Mouse (Mus musculus) hindbrain, embryonic 15.5 days (tissue): Measurements from ENCODE around the gene Cnot6. TPM values are rescaled to one million over a fixed set of nuclear protein-coding genes. Genes with fewer than 3 reads are reported as not detected.

Source experiments
- ATAC-seq: fragments of 200-750 bp; cut with Nextera tagmentation; 2 replicates; pipeline ENCODE4 v1.8.0; 2017; ENCODE audit warnings: low read depth, moderate number of reproducible peaks, moderate TSS enrichment; ENCODE audit not compliant: low FRiP score
- H3K27ac ChIP-seq: fragments of 300-500 bp; sonication (generic); replicated peaks from 2 replicates; pipeline ENCODE4 v1.5.1; 2015; ENCODE audit warnings: mild to moderate bottlenecking, inconsistent platforms
- H3K27me3 ChIP-seq: fragments of 300-500 bp; sonication (generic); 2 replicates; pipeline ENCODE4 v1.6.1; 2015; ENCODE audit warnings: control low read depth, inconsistent platforms
- H3K36me3 ChIP-seq: fragments of 300-500 bp; sonication (generic); 2 replicates; pipeline ENCODE4 v1.6.1; 2015; ENCODE audit warnings: control low read depth, inconsistent platforms
- H3K4me1 ChIP-seq: fragments of 300-500 bp; sonication (generic); replicated peaks from 2 replicates; pipeline ENCODE4 v1.6.1; 2015; ENCODE audit warnings: control low read depth, inconsistent platforms
- H3K4me2 ChIP-seq: fragments of 300-500 bp; sonication (generic); 2 replicates; pipeline ENCODE4 v1.6.1; 2015; ENCODE audit warnings: moderate library complexity, mild to moderate bottlenecking, inconsistent platforms
- H3K4me3 ChIP-seq: fragments of 300-500 bp; sonication (generic); 2 replicates; pipeline ENCODE4 v1.5.1; 2015; ENCODE audit warnings: mild to moderate bottlenecking, inconsistent platforms
- H3K9ac ChIP-seq: fragments of 300-500 bp; sonication (generic); 2 replicates; pipeline ENCODE4 v1.6.1; 2015; ENCODE audit warnings: inconsistent platforms
- H3K9me3 ChIP-seq: fragments of 300-500 bp; sonication (generic); 2 replicates; pipeline ENCODE4 v1.6.1; 2016; ENCODE audit warnings: control low read depth, inconsistent platforms
- WGBS: fragments of 180-500 bp; shearing (Covaris S2); methylation state at CpG from one replicate; pipeline ENCODE4 v1.1.7; 2015; 5-methylcytosine and 5-hydroxymethylcytosine counted together
- polyA plus RNA-seq: library from polyadenylated mRNA; unstranded; fragments of >200 nt; fragmentation: Nextera tagmentation; extraction: Ambion mirVana; gene quantifications from 2 replicates; pipeline ENCODE4 v1.2.1, GENCODE M21; 2015

The Cnot6 gene
- 42.6 and 46.3 TPM in 2 replicates for polyA plus RNA-seq

DNA sequence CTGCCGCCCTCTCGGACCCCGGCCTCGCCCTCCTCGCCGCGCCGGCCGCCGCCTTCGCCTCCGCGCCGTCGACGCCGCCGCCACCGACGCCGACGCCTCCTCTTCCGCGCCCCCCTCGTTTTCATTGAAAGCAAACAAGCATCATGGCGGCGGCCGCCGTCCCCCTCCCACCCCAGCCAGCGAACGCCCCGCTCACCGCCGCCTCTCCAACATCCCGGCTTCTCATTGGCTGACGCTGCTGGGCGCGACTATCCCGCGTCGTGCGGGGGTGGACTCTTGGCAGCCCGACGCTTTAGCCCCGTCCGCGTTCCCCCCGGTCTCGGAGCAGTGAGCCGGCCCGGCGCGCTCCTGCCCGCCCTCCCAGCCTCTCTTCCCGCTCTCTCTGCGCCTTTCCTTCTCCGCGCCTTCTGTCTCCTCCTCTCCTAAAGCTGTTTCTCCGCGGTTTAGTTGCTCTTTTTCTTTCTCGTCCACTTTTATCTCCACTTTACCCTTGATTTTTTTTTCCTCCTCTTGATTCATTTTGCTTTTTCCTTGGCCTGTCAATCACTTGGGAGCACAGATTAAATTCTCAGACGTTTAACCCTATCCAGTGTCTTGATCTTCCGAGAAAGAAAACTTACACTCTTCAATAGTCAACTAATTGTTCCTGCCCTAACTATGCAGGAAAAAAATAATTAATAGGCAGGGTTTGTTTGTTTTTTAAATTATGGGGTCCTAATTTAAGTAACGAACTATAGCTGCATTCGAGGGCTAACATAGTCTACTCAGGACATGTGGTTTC is at the start of gene Cnot6:
Gene Cnot6 (minus strand): TSS at position 169 of the 781 bp plus-strand sequence.
- Histone ChIP-seq H3K4me3 (peak within 1 kb of the TSS; percentile 98), H3K27me3 (no peaks in the 10 kb centered on the region), H3K9ac (peak within 1 kb of the TSS; percentile 99), H3K9me3 (no peaks in the 10 kb centered on the region), H3K4me2 (peak within 1 kb of the TSS; percentile 71), H3K36me3 (no peaks in the 10 kb centered on the region), H3K4me1 (peaks cover 44% of the 10 kb centered on the region), H3K27ac (peak within 1 kb of the TSS; percentile 98)
- ATAC-seq, result peak; percentile 98
- under 1% methylated on average over 59 of the region's 65 CpGs for WGBS

DNA sequence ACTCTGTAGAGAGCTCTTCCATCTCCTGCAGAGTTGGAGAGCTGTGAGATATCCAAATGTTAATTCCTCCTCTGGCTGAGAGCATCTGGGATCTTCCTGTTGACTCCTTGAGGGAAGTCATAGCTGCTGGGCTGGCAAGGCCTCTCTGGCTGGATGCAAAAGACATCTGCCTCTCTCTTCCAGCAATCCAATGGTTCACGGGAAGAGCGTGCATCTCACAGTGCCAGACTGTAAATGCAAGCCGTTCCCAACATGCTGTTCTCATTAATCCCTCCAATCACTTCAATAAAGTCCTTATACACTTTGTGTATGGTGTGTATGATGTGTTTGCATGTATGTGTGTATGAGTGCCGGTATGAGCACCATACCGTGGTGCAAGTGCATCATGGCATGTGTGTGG is 48.6 kb upstream of the Cnot6 start:
- no peak for ATAC-seq
- H3K36me3 ChIP-seq, result no peaks in the 10 kb centered on the region
- H3K9ac ChIP-seq, result no peak overlapping the region
- H3K4me2 ChIP-seq, result no peak overlapping the region
- H3K9me3 ChIP-seq, result no peaks in the 10 kb centered on the region
- no peaks in the 10 kb centered on the region for H3K4me1 ChIP-seq
- no peak overlapping the region for H3K4me3 ChIP-seq
- no peak overlapping the region for H3K27ac ChIP-seq
- 83% methylated on average over 5 of the region's 5 CpGs for WGBS
- H3K27me3 ChIP-seq, result no peaks in the 10 kb centered on the region

DNA sequence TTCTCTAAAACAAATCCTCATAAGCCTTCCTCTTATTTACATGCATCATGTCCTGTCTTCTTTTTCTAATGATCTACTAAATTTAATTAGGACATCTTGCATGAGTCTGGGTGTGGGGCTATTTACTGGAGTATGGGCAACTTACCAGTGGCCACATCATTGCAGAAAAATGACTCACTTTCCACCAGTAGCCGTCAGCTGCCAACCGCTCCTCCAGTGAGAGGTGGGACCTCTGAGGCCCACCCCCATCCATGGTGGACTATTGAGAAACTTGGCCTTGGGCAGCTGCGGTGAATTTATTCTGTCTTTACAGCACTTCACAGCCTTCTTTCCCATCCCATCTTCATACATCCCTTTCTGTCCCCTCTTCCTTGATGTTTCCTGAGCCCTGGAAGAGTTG is 45.6 kb upstream of the Cnot6 start:
- no peak for ATAC-seq
- no peaks in the 10 kb centered on the region for H3K4me1 ChIP-seq
- no peak overlapping the region for H3K9ac ChIP-seq
- no peak overlapping the region for H3K4me2 ChIP-seq
- no peaks in the 10 kb centered on the region for H3K27me3 ChIP-seq
- H3K4me3 ChIP-seq, result no peak overlapping the region
- no peak overlapping the region for H3K27ac ChIP-seq
- H3K36me3 ChIP-seq, result no peaks in the 10 kb centered on the region
- H3K9me3 ChIP-seq, result no peaks in the 10 kb centered on the region
- WGBS, result 88% methylated on average over 3 of the region's 3 CpGs

- ATAC-seq, result no peak
- H3K4me2 ChIP-seq, result no peak overlapping the region
- H3K27ac ChIP-seq, result no peak overlapping the region
- no peaks in the 10 kb centered on the region for H3K36me3 ChIP-seq
- no peaks in the 10 kb centered on the region for H3K27me3 ChIP-seq
- no peak overlapping the region for H3K9ac ChIP-seq
- no peak overlapping the region for H3K4me3 ChIP-seq
- H3K9me3 ChIP-seq, result no peaks in the 10 kb centered on the region
- no peaks in the 10 kb centered on the region for H3K4me1 ChIP-seq
- 53% methylated on average over 12 of the region's 12 CpGs for WGBS
Measured at GRCm38 (mm10) chr11:49754958-49755665, 42.6 kb upstream of the Cnot6 start.

- H3K36me3 ChIP-seq, result no peaks in the 10 kb centered on the region
- ATAC-seq, result no peak
- no peak overlapping the region for H3K9ac ChIP-seq
- no peak overlapping the region for H3K27ac ChIP-seq
- H3K27me3 ChIP-seq, result no peaks in the 10 kb centered on the region
- no peak overlapping the region for H3K4me2 ChIP-seq
- WGBS, result 100% methylated on average over 1 of the region's 1 CpGs
- H3K4me1 ChIP-seq, result no peaks in the 10 kb centered on the region
- H3K9me3 ChIP-seq, result peaks cover 3% of the 10 kb centered on the region; the same call in 1 of the 2 replicates
- no peak overlapping the region for H3K4me3 ChIP-seq
Measured at GRCm38 (mm10) chr11:49746756-49747155, 34.2 kb upstream of the Cnot6 start.

GRCm38 (mm10) chr11:49745839-49746238 is 33.3 kb upstream of the Cnot6 start:
- no peaks in the 10 kb centered on the region for H3K36me3 ChIP-seq
- no peak overlapping the region for H3K9ac ChIP-seq
- H3K9me3 ChIP-seq, result peaks cover 3% of the 10 kb centered on the region; the same call in 1 of the 2 replicates
- H3K4me2 ChIP-seq, result no peak overlapping the region
- no peaks in the 10 kb centered on the region for H3K4me1 ChIP-seq
- 59% methylated on average over 3 of the region's 3 CpGs for WGBS
- H3K27me3 ChIP-seq, result no peaks in the 10 kb centered on the region
- ATAC-seq, result no peak
- no peak overlapping the region for H3K27ac ChIP-seq
- no peak overlapping the region for H3K4me3 ChIP-seq

- no peaks in the 10 kb centered on the region for H3K27me3 ChIP-seq
- ATAC-seq, result no peak
Measured at GRCm38 (mm10) chr11:49744981-49745380, 32.5 kb upstream of the Cnot6 start.

DNA sequence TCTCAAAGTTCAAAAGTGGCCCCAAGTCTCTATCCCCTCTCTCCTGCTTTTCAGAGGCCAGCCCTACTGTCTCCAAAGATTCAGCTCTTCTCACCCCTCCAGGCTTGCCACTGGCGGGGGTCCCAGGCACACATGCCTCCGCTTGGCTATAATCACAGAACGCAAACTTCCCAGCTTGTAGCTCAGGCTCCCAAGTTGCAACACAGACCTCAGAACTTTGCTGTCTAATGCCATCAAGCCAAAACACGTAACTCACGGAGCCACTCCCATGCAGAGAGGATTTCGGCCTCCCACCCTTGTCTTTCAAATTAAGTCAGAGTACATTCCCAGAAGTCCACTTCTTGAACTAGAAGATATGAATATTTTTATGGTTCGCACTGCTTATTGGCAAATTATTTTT is 31.1 kb upstream of the Cnot6 start:
- H3K27me3 ChIP-seq, result no peaks in the 10 kb centered on the region
- no peak overlapping the region for H3K9ac ChIP-seq
- 92% methylated on average over 7 of the region's 7 CpGs for whole genome bisulfite sequencing

More at GRCm38 (mm10) chr11:49744981-49745380, 32.5 kb upstream of the Cnot6 start:
- no peaks in the 10 kb centered on the region for H3K4me1 ChIP-seq
- no peak overlapping the region for H3K9ac ChIP-seq
- H3K27ac ChIP-seq, result no peak overlapping the region
- H3K36me3 ChIP-seq, result no peaks in the 10 kb centered on the region
- H3K9me3 ChIP-seq, result peaks cover 3% of the 10 kb centered on the region; the same call in 1 of the 2 replicates
- H3K4me2 ChIP-seq, result no peak overlapping the region
- no peak overlapping the region for H3K4me3 ChIP-seq

DNA sequence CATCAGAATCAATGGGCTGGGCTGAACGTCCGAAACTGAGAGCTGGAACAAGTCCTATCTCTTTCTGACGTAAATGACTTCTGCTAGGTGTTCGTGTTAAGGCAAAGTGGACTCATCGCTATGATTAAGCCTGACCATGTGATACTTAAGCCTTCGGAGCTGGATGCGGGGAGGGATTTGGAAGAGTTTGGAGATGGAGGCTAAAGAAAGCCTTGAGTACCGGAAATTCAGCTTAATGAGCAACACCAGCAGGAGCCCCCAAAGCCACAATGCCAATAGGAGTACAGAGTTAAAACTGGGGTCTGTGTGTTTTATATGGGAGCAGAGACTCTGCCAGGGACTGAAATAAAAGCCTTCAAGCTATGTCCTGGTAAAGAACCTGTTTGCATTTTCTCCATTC is 29.7 kb upstream of the Cnot6 start:
- 78% methylated on average over 8 of the region's 8 CpGs for WGBS
- no peak for ATAC-seq

More for the DNA sequence above, 31.1 kb upstream of the Cnot6 start:
- no peak for ATAC-seq
- Histone ChIP-seq H3K4me2 (no peak overlapping the region), H3K27ac (no peak overlapping the region), H3K4me3 (no peak overlapping the region), H3K36me3 (no peaks in the 10 kb centered on the region), H3K4me1 (peaks cover 2% of the 10 kb centered on the region; the same call in 1 of the 2 replicates), H3K9me3 (peaks cover 3% of the 10 kb centered on the region; the same call in 1 of the 2 replicates)

GRCm38 (mm10) chr11:49739776-49740175 is 27.3 kb upstream of the Cnot6 start:
- WGBS, result 84% methylated on average over 3 of the region's 3 CpGs
- Histone ChIP-seq H3K9me3 (no peaks in the 10 kb centered on the region), H3K4me1 (peaks cover 4% of the 10 kb centered on the region; the same call in 1 of the 2 replicates), H3K9ac (no peak overlapping the region), H3K4me3 (no peak overlapping the region), H3K27ac (no peak overlapping the region), H3K27me3 (no peaks in the 10 kb centered on the region), H3K36me3 (no peaks in the 10 kb centered on the region), H3K4me2 (no peak overlapping the region)
- no peak for ATAC-seq

More for the DNA sequence above, 29.7 kb upstream of the Cnot6 start:
- Histone ChIP-seq H3K9me3 (no peaks in the 10 kb centered on the region), H3K36me3 (no peaks in the 10 kb centered on the region), H3K27ac (no peak overlapping the region), H3K4me1 (peaks cover 4% of the 10 kb centered on the region; the same call in 1 of the 2 replicates), H3K4me3 (no peak overlapping the region), H3K27me3 (no peaks in the 10 kb centered on the region), H3K4me2 (no peak overlapping the region), H3K9ac (no peak overlapping the region)

DNA sequence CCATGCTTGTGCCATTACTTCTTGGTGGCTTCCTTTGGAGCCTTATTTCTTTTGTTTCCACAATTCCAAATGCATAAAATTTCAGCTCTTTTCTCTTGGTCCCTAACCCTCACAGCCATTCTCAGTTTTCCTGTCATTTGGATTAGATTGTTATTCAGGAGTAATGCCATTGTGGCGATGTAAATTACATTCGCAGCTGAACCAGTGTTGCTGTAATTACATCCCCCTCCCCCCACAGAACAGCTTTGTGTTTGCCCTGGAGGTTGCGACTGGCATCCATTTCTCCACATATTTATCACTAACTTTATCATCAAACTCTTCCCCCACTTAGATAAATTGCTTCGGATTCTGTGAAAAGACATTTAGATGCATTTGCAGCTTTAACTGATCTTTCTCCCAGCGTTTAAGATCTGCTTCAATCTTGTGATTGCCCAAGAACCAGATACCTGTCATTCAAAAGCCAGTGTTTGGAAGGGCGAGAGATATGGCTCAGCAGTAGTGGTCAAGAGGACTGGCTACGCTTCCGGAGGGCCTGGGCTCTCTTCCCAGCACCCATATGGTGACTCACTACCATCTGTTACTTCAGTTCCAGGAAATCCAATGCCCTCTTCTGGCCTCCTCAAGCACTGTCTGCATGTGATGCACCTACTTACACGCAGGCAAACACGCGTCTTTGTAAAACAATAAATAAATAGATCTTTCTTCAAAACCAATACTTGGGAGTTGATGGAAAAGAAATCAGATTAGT is 26.3 kb upstream of the Cnot6 start:
- Histone ChIP-seq H3K4me2 (no peak overlapping the region), H3K9ac (no peak overlapping the region), H3K27me3 (no peaks in the 10 kb centered on the region), H3K9me3 (no peaks in the 10 kb centered on the region), H3K4me1 (peaks cover 4% of the 10 kb centered on the region; the same call in 1 of the 2 replicates), H3K27ac (no peak overlapping the region), H3K4me3 (no peak overlapping the region), H3K36me3 (no peaks in the 10 kb centered on the region)
- ATAC-seq, result no peak
- 59% methylated on average over 11 of the region's 11 CpGs for WGBS
